Mouse (Mus musculus) adrenal gland, postnatal 4 days (tissue): ENCODE data around the gene Snrpe. TPM values are rescaled to one million over a fixed set of nuclear protein-coding genes. Genes with fewer than 3 reads are reported as not detected.

Experiments used
- total RNA-seq, 2 experiments: library from RNA; stranded (reverse); gene quantifications; 2 replicates each; pipeline ENCODE4 v1.2.3; 2021

Snrpe gene
- total RNA-seq, 2 experiments from 2014 or later, result 183 to 190 TPM

Other genes starting within 250 kb of the Snrpe start
- gene Etnk2, start 246.7 kb downstream of the Snrpe start, total RNA-seq, result 10 to 100 TPM in 1 of 2 experiments, 1 to 10 TPM in 1; 8.1 to 12.1 TPM
- gene Sox13, start 185.9 kb downstream of the Snrpe start, total RNA-seq, result 10 to 100 TPM; 26.0 to 35.2 TPM
- gene Zbed6, start 50.6 kb upstream of the Snrpe start, total RNA-seq, result 10 to 100 TPM; 16.3 to 20.2 TPM
- gene Gm38394, start 51.0 kb upstream of the Snrpe start, total RNA-seq, result 10 to 100 TPM; 44.5 to 45.3 TPM
- gene Lax1, start 79.8 kb upstream of the Snrpe start, total RNA-seq, result under 1 TPM; 0.42 to 0.73 TPM
- 10 to 100 TPM; 49.9 to 55.6 TPM for gene Atp2b4, start 190.8 kb upstream of the Snrpe start, total RNA-seq